Mouse (Mus musculus) right cerebral cortex, postnatal 10 days (tissue): ENCODE measurements around the gene Phc3.
"Not testable (repeated sequence)": the region's sequence is repeated elsewhere in the genome, so short reads cannot be mapped to it uniquely, and the experiment has no call there.

Experiments
- DNase-seq, 2 experiments: peaks; one replicate each; pipeline ENCODE4 v3.0.0; 2021; ENCODE audit warnings: low spot score in 2 of 2

The Phc3 gene

DNA sequence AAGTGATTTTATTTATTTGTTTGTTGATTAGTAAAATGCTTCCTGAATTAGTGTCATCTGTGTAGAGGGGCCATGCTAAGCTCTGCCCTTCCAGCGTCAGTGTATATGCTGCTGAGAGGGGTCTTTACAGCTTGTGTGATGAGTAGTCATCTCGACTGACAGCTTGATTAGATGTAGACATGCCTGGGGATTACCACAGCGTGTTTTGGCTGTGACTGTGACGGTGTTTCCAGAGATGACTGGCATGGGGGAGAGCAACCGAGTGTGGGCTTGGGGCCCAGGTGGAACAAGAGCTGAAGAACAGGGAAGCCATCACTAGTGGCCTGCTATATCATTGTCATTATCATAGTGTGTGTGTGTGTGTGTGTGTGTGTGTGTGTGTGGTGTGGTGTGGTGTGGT is 100.6 kb downstream of the Phc3 start:
- DNase-seq = no peak

GRCm38 (mm10) chr3:30868176-30868575 is 101.0 kb downstream of the Phc3 start:
- no peak for DNase-seq

DNA sequence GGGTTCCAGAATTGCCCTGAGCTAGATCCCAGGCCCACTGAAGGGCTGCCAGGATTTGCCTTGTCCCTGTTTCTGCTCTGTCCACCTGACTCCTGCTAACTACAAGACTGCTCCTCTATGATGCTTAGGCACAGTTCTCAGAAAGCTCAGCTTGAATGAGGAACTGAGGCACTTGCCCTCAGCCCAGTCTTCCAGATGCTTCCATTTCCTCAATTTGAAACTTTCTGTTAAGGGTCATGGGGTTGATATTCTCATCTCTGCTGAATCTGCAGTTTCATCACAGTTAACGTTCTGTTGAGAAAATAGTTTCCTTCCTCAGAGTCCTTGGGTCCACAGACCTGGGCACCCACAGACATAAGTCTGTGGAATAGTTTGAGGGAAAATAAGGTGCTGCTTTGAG is 104.6 kb downstream of the Phc3 start:
- DNase-seq = peak in 1 of 2 experiments; percentile 28

DNA sequence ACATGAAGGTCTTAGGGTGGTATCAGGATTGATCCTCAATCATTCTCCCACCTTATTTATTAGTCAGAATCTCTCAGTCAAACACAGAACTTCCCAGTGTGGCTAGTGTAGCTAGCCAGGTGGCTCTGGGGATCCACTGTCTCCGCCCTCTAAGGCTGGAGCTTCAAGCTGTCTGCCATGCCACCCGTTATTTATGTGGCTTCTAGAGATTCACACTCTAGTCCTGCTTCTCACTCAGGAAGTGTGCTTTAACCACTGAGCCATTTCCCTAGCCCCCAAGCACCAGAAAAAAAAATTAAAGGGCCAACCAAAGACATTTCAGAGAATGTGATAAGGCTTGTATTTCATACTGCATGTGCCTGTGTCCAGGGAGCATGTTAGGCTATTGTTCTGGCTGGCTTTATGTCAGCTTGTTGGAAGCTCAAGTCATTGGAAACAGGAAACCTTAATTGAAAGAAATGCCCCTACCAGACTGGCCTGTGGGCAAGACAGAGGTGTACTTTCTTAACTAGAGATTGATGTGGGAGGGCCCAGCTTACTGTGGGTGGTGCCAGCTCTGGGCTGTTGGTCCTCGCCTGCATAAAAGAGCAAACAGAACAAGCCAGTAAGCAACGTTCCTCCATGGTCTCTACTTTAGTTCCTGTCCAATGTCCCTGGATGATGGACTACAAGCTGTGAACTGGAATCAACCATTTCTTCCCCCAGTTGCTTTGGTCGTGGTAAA is 105.3 kb downstream of the Phc3 start:
- DNase-seq = no peak

GRCm38 (mm10) chr3:30860705-30861104 is 108.5 kb downstream of the Phc3 start:
- DNase-seq = no peak

DNA sequence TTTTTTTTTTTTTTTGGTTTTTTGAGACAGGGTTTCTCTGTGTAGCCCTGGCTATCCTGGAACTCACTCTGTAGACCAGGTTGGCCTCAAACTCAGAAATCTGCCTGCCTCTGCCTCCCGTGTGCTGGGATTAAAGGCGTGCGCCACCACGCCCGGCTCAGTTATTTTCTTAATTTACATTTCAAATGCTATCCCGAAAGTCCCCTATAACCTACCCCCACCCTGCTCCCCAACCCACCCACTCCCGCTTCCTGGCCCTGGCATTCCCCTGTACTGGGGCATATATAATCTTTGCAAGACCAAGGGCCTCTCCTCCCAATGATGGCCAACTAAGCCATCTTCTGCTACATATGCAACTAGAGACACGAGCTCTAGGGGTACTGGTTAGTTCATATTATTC is 109.6 kb downstream of the Phc3 start:
- not testable (repeated sequence) for DNase-seq

- peak; percentile 57 to 66 for DNase-seq
Observed at GRCm38 (mm10) chr3:30855604-30856458, 113.4 kb downstream of the Phc3 start, which contains the start of gene Gpr160. TSS of gene Gpr160 (plus strand) at chr3:30855950.

DNA sequence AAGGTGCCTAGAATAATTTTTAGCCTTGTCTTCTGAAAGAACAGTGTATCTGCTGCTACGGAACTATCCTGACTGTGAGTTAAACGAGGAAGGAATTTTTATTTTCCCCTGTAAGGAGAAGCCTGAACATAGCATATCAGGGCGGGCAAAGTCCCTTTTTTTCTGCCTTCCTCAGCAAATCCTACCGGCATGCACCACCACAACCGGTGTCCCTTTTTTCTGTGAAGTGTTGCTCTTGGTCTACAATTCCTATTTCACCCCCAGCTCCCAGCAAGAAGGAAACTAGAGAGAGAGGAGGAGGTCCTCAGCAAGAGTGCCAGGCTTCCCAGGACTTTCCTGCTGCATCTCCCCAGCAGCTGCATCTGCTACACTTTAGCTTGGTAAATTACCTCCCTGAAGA is 115.6 kb downstream of the Phc3 start:
- DNase-seq = no peak

DNA sequence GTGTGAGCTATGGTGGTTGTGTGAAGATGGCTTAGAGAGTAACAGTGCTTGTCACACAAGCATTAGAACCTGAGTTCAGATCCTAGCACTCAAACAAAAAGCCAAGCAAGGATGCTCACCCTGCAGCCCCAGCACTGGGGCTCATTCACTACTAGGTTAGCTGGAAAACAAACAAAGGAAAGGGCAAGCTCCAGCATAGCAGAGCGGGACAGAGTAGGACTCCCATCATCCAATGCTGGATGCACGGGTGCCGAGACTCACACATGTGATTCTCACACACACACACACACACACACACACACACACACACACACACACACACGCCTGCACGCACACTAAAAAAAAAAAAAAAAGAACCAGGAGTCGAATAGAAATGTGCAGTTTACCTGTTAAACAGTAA is 117.8 kb downstream of the Phc3 start:
- no peak for DNase-seq
